Mouse (Mus musculus) skeletal muscle tissue, adult 2 months (tissue): Measurements from ENCODE around the gene Hist1h3b.
"Not testable (repeated sequence)": the region's sequence is repeated elsewhere in the genome, so short reads cannot be mapped to it uniquely, and the experiment has no call there.

Source experiments
- DNase-seq: peaks from one replicate; pipeline ENCODE4 v3.0.0-alpha.2; 2012; ENCODE audit warnings: low read depth, low spot score

The Hist1h3b gene

GRCm38 (mm10) chr13:23753314-23754078 is 1.4 kb downstream of the Hist1h3b start:
- DNase-seq: no peak

GRCm38 (mm10) chr13:23755000-23755399 is 2.9 kb downstream of the Hist1h3b start:
- DNase-seq: no peak

- peak; percentile 79 for DNase-seq
These were observed 4.7 kb downstream of the Hist1h3b start, which contains the start of gene Hist1h4b for GRCm38 (mm10) chr13:23756790-23757189. Hist1h4b (plus strand) TSS chr13:23757013.

- no peak for DNase-seq
These were observed 5.2 kb downstream of the Hist1h3b start for GRCm38 (mm10) chr13:23757211-23757773.

- DNase-seq: no peak
These were observed 5.9 kb downstream of the Hist1h3b start for GRCm38 (mm10) chr13:23757921-23758320.

- no peak for DNase-seq
These were observed 7.2 kb downstream of the Hist1h3b start for GRCm38 (mm10) chr13:23759251-23759771.

GRCm38 (mm10) chr13:23759916-23760239 is 7.8 kb downstream of the Hist1h3b start:
- DNase-seq: no peak

- DNase-seq: no peak
These were observed 8.3 kb downstream of the Hist1h3b start for GRCm38 (mm10) chr13:23760240-23760971.

GRCm38 (mm10) chr13:23760972-23761864 is 9.2 kb downstream of the Hist1h3b start, which contains the start of gene Hist1h4a:
Hist1h4a (minus strand) TSS chr13:23761230.
- DNase-seq: peak; percentile 95

GRCm38 (mm10) chr13:23761871-23762821 is 10.1 kb downstream of the Hist1h3b start, which contains the start of gene Hist1h3a:
Hist1h3a (minus strand) TSS chr13:23762386.
- peak; percentile 79 for DNase-seq

- DNase-seq: no peak
These were observed 11.1 kb downstream of the Hist1h3b start for GRCm38 (mm10) chr13:23763242-23763585.

GRCm38 (mm10) chr13:23763586-23764323 is 11.7 kb downstream of the Hist1h3b start, which contains the start of gene Hist1h1a:
Hist1h1a (plus strand) TSS chr13:23763666.
- DNase-seq: peak; percentile 87

- DNase-seq: no peak
These were observed 12.5 kb downstream of the Hist1h3b start for GRCm38 (mm10) chr13:23764324-23765171.

- no peak for DNase-seq
These were observed 13.1 kb downstream of the Hist1h3b start for GRCm38 (mm10) chr13:23765172-23765513.

GRCm38 (mm10) chr13:23766772-23767171 is 14.7 kb downstream of the Hist1h3b start:
- DNase-seq: no peak

GRCm38 (mm10) chr13:23768834-23769397 is 16.8 kb downstream of the Hist1h3b start:
- DNase-seq: no peak

GRCm38 (mm10) chr13:23769613-23770012 is 17.5 kb downstream of the Hist1h3b start, which contains the start of gene Trim38:
Trim38 (plus strand) TSS chr13:23769913.
- not testable (repeated sequence) for DNase-seq
